Mouse (Mus musculus) layer of hippocampus, adult 8-10 months (tissue): Measurements from ENCODE around the gene Tmtc1. TPM values are rescaled to one million over a fixed set of nuclear protein-coding genes. Genes with fewer than 3 reads are reported as not detected.

Source experiments
- total RNA-seq, 4 experiments: library from RNA; stranded (reverse); gene quantifications; 2 replicates each; pipeline ENCODE4 v1.2.4; 2022

Tmtc1 gene
- total RNA-seq, 4 experiments from 2014 or later, result 33.5 to 41.2 (median 37.6) TPM

Other genes with a start within 250 kb of the Tmtc1 start
- 10 to 100 TPM; 56.9 to 81.3 (median 72.5) TPM for gene Ergic2, start 232.0 kb downstream of the Tmtc1 start, total RNA-seq